Mouse (Mus musculus) splenic B cell, adult 2 months (primary cell): ENCODE measurements around the gene Epha4.
A peak's percentile ranks its signal among the peaks of the same experiment; 100 is the strongest.

Experiments
- DNase-seq: peaks from one replicate; pipeline ENCODE4 v3.0.0-alpha.2; 2011; ENCODE audit warnings: low read depth, low spot score
- H3K27me3 ChIP-seq: 2 replicates; pipeline ENCODE4 v1.6.1; 2012; ENCODE audit warnings: mild to moderate bottlenecking, low read length, moderate library complexity, mixed read lengths; ENCODE audit not compliant: control insufficient read depth, poor library complexity, insufficient read depth, severe bottlenecking
- H3K36me3 ChIP-seq: 2 replicates; pipeline ENCODE4 v1.6.1; 2012; ENCODE audit warnings: mild to moderate bottlenecking, low read length, moderate library complexity, mixed read lengths; ENCODE audit not compliant: control insufficient read depth, poor library complexity, insufficient read depth, severe bottlenecking

Gene Epha4

GRCm38 (mm10) chr1:77516203-77516991 lies 1.5 kb upstream of the Epha4 start:
- no peaks in the 10 kb centered on the region for H3K27me3 ChIP-seq
- DNase-seq = peak; percentile 5
- H3K36me3 ChIP-seq = no peaks in the 10 kb centered on the region

- no peaks in the 10 kb centered on the region for H3K36me3 ChIP-seq
Observed at GRCm38 (mm10) chr1:77515651-77515981, 728 bp upstream of the Epha4 start.

DNA sequence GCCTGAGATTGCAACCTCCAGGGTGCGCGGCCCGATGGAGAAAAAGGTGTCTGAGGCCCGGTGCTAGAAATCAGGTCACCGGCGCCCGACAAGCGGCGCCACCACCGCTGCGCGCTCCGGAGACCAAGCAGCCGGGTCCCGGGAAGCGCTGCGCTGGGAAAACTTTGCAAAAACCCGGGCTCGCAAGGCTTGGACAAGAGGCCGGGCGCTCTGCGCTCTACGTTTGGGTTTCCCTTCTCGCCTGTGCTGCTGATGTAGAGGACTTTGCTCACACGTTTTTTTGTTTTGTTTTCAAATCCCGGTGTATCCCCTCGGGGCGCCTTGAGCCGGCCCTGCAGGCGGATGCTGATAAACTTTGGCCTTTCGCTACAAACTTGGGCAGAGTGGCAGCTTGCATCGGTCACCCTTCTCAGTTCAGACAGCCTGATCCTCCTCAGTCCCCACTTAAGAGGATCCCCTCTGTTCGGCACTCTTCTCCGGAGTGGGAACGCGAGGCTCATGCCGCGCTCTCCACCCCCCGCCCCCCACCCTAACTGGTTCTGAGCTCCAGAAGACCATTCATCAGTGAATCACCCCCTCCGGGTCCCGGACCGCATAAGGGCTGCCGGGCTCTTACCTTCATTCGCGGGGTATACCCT lies 444 bp downstream of the Epha4 start:
- DNase-seq = no peak
- Histone ChIP-seq H3K27me3 (no peaks in the 10 kb centered on the region), H3K36me3 (no peaks in the 10 kb centered on the region)

More at GRCm38 (mm10) chr1:77515651-77515981, 728 bp upstream of the Epha4 start:
- H3K27me3 ChIP-seq = no peaks in the 10 kb centered on the region
- DNase-seq = no peak

- H3K27me3 ChIP-seq = no peaks in the 10 kb centered on the region
Observed at GRCm38 (mm10) chr1:77513959-77514324, 946 bp downstream of the Epha4 start.

GRCm38 (mm10) chr1:77513411-77513941 lies 1.4 kb downstream of the Epha4 start:
- no peaks in the 10 kb centered on the region for H3K27me3 ChIP-seq
- no peak for DNase-seq
- no peaks in the 10 kb centered on the region for H3K36me3 ChIP-seq

More at GRCm38 (mm10) chr1:77513959-77514324, 946 bp downstream of the Epha4 start:
- no peaks in the 10 kb centered on the region for H3K36me3 ChIP-seq
- DNase-seq = no peak

GRCm38 (mm10) chr1:77512431-77513195 lies 2.3 kb downstream of the Epha4 start:
- H3K36me3 ChIP-seq = no peaks in the 10 kb centered on the region
- DNase-seq = no peak
- H3K27me3 ChIP-seq = no peaks in the 10 kb centered on the region

DNA sequence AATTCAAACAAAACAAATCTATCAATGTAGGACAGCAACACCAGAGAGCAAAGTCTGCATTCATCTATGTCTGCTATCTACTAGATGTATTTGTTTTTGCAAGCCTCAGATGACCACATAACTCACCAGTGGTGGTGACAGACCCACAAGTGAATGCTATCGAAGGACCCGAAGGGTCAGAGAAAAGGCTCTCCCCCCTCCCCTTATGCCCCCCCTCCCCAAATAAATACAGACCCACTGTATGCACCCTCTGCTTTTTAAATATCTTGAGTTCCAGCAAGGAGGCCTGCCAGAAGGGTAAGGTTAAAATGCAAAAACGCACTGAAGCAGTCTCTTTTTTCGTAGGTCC lies 2.9 kb downstream of the Epha4 start:
- no peaks in the 10 kb centered on the region for H3K36me3 ChIP-seq
- no peak for DNase-seq

GRCm38 (mm10) chr1:77511372-77512058 lies 3.4 kb downstream of the Epha4 start:
- no peaks in the 10 kb centered on the region for H3K27me3 ChIP-seq
- DNase-seq = no peak
- H3K36me3 ChIP-seq = no peaks in the 10 kb centered on the region

More for the DNA sequence above, 2.9 kb downstream of the Epha4 start:
- no peaks in the 10 kb centered on the region for H3K27me3 ChIP-seq

- Histone ChIP-seq H3K27me3 (no peaks in the 10 kb centered on the region), H3K36me3 (no peaks in the 10 kb centered on the region)
- no peak for DNase-seq
Observed at GRCm38 (mm10) chr1:77510623-77511022, 4.3 kb downstream of the Epha4 start.

DNA sequence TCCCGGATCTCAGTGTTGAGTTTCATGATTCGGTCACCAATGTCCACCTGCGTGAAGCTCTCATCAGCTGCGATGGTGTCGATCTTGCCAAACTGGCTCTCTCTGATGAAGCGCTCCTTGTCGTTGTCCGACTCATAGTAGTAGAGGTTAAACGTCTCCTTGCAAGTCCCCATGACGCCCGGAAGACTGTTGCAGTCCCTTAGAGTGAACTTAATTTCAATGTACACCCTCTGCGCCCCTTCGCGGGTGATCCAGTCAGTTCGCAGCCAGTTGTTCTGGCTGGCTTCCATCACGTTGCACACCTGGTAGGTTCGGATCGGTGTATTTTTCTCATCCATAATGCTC lies 8.1 kb downstream of the Epha4 start:
- DNase-seq = no peak
- Histone ChIP-seq H3K27me3 (no peaks in the 10 kb centered on the region), H3K36me3 (no peaks in the 10 kb centered on the region)

- no peaks in the 10 kb centered on the region for H3K36me3 ChIP-seq
- DNase-seq = no peak
- no peaks in the 10 kb centered on the region for H3K27me3 ChIP-seq
Observed at GRCm38 (mm10) chr1:77506038-77506855, 8.6 kb downstream of the Epha4 start.

DNA sequence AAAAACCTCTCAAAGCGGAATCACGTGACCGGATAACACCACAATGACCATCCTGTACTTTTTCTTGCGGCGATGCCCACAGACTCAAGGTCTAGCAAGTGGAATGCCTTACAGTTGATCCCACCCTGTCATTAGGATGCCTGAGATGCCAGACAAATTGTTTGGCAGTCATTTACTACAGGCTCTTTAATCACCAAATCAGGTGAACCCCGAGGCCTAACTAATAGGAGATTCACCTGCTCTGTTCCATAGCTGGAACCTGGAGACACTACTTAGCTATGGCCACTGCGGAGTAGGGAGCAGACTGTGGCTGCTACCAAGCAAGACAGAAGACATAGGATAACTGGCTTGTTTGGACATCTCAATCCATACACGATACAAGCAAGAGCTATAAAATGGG lies 9.6 kb downstream of the Epha4 start:
- DNase-seq = no peak

GRCm38 (mm10) chr1:77504813-77505212 lies 10.1 kb downstream of the Epha4 start:
- no peak for DNase-seq
- H3K36me3 ChIP-seq = no peaks in the 10 kb centered on the region
- no peaks in the 10 kb centered on the region for H3K27me3 ChIP-seq

More for the DNA sequence above, 9.6 kb downstream of the Epha4 start:
- H3K36me3 ChIP-seq = no peaks in the 10 kb centered on the region
- no peaks in the 10 kb centered on the region for H3K27me3 ChIP-seq

GRCm38 (mm10) chr1:77503711-77504181 lies 11.1 kb downstream of the Epha4 start:
- H3K36me3 ChIP-seq = no peaks in the 10 kb centered on the region
- no peak for DNase-seq
- H3K27me3 ChIP-seq = no peaks in the 10 kb centered on the region
